Mouse (Mus musculus): ENCODE data around the gene Lrrk1. TPM values are rescaled to one million over a fixed set of nuclear protein-coding genes. Genes with fewer than 3 reads are reported as not detected.

The Lrrk1 gene
- polyA plus RNA-seq, 1 experiment = not detected

- no peaks in the 10 kb centered on the region for H3K4me1 ChIP-seq (ENCODE audit: control insufficient read depth, insufficient read depth, low read length)
- no peak overlapping the region for H3K27ac ChIP-seq (ENCODE audit: insufficient read depth, low read depth, low read length)
- WGBS = 74% methylated on average over 26 of the region's 26 CpGs
- TF ChIP-seq POLR2A (IDR thresholded peaks at IDR 0.05; ENCODE audit: insufficient read depth, low read depth, low read length) (no peak), CTCF (IDR thresholded peaks at IDR 0.05; ENCODE audit: insufficient read depth, low read depth, low read length) (no peak)
- no peak overlapping the region for H3K4me3 ChIP-seq (ENCODE audit: insufficient read depth, low read depth, low read length)
These were observed 77.2 kb downstream of the Lrrk1 start for GRCm38 (mm10) chr7:66310670-66311656.

GRCm38 (mm10) chr7:66309950-66310669 is 78.0 kb downstream of the Lrrk1 start:
- no peaks in the 10 kb centered on the region for H3K4me1 ChIP-seq (ENCODE audit: control insufficient read depth, insufficient read depth, low read length)
- WGBS = 45% methylated on average over 7 of the region's 7 CpGs

GRCm38 (mm10) chr7:66309240-66309949 is 78.8 kb downstream of the Lrrk1 start:
- WGBS = 66% methylated on average over 5 of the region's 5 CpGs
- Histone ChIP-seq H3K4me1 (ENCODE audit: control insufficient read depth, insufficient read depth, low read length) (no peaks in the 10 kb centered on the region), H3K27ac (ENCODE audit: insufficient read depth, low read depth, low read length) (no peak overlapping the region), H3K4me3 (ENCODE audit: insufficient read depth, low read depth, low read length) (no peak overlapping the region)
- TF ChIP-seq POLR2A (IDR thresholded peaks at IDR 0.05; ENCODE audit: insufficient read depth, low read depth, low read length) (no peak), CTCF (IDR thresholded peaks at IDR 0.05; ENCODE audit: insufficient read depth, low read depth, low read length) (no peak)

More at GRCm38 (mm10) chr7:66309950-66310669, 78.0 kb downstream of the Lrrk1 start:
- no peak overlapping the region for H3K27ac ChIP-seq (ENCODE audit: insufficient read depth, low read depth, low read length)
- peak; percentile 65 for TF ChIP-seq CTCF (IDR thresholded peaks at IDR 0.05; ENCODE audit: insufficient read depth, low read depth, low read length)
- TF ChIP-seq POLR2A (IDR thresholded peaks at IDR 0.05; ENCODE audit: insufficient read depth, low read depth, low read length) = no peak
- no peak overlapping the region for H3K4me3 ChIP-seq (ENCODE audit: insufficient read depth, low read depth, low read length)

GRCm38 (mm10) chr7:66308581-66309239 is 79.4 kb downstream of the Lrrk1 start:
- no peak for TF ChIP-seq POLR2A (IDR thresholded peaks at IDR 0.05; ENCODE audit: insufficient read depth, low read depth, low read length)
- TF ChIP-seq CTCF (IDR thresholded peaks at IDR 0.05; ENCODE audit: insufficient read depth, low read depth, low read length) = no peak
- 78% methylated on average over 13 of the region's 13 CpGs for WGBS

GRCm38 (mm10) chr7:66307791-66308190 is 80.4 kb downstream of the Lrrk1 start:
- 91% methylated on average over 2 of the region's 2 CpGs for WGBS
- Histone ChIP-seq H3K4me1 (ENCODE audit: control insufficient read depth, insufficient read depth, low read length) (no peaks in the 10 kb centered on the region), H3K4me3 (ENCODE audit: insufficient read depth, low read depth, low read length) (no peak overlapping the region), H3K27ac (ENCODE audit: insufficient read depth, low read depth, low read length) (no peak overlapping the region)
- TF ChIP-seq CTCF (IDR thresholded peaks at IDR 0.05; ENCODE audit: insufficient read depth, low read depth, low read length) (no peak), POLR2A (IDR thresholded peaks at IDR 0.05; ENCODE audit: insufficient read depth, low read depth, low read length) (no peak)

More at GRCm38 (mm10) chr7:66308581-66309239, 79.4 kb downstream of the Lrrk1 start:
- Histone ChIP-seq H3K27ac (ENCODE audit: insufficient read depth, low read depth, low read length) (no peak overlapping the region), H3K4me3 (ENCODE audit: insufficient read depth, low read depth, low read length) (no peak overlapping the region), H3K4me1 (ENCODE audit: control insufficient read depth, insufficient read depth, low read length) (no peaks in the 10 kb centered on the region)

- TF ChIP-seq POLR2A (IDR thresholded peaks at IDR 0.05; ENCODE audit: insufficient read depth, low read depth, low read length) = no peak
- TF ChIP-seq CTCF (IDR thresholded peaks at IDR 0.05; ENCODE audit: insufficient read depth, low read depth, low read length) = no peak
- WGBS = 66% methylated on average over 16 of the region's 16 CpGs
- Histone ChIP-seq H3K4me1 (ENCODE audit: control insufficient read depth, insufficient read depth, low read length) (no peaks in the 10 kb centered on the region), H3K4me3 (ENCODE audit: insufficient read depth, low read depth, low read length) (no peak overlapping the region), H3K27ac (ENCODE audit: insufficient read depth, low read depth, low read length) (no peak overlapping the region)
These were observed 82.4 kb downstream of the Lrrk1 start for GRCm38 (mm10) chr7:66305714-66306198.

- Histone ChIP-seq H3K27ac (ENCODE audit: insufficient read depth, low read depth, low read length) (no peak overlapping the region), H3K4me1 (ENCODE audit: control insufficient read depth, insufficient read depth, low read length) (no peaks in the 10 kb centered on the region), H3K4me3 (ENCODE audit: insufficient read depth, low read depth, low read length) (no peak overlapping the region)
- TF ChIP-seq CTCF (IDR thresholded peaks at IDR 0.05; ENCODE audit: insufficient read depth, low read depth, low read length) (no peak), POLR2A (IDR thresholded peaks at IDR 0.05; ENCODE audit: insufficient read depth, low read depth, low read length) (no peak)
- WGBS = 56% methylated on average over 8 of the region's 8 CpGs
These were observed 83.0 kb downstream of the Lrrk1 start for GRCm38 (mm10) chr7:66304993-66305713.
